Mouse (Mus musculus): ENCODE results near the gene Krt24. TPM values are rescaled to one million over a fixed set of nuclear protein-coding genes. Genes with fewer than 3 reads are reported as not detected.
"Not testable (repeated sequence)": the region's sequence is repeated elsewhere in the genome, so short reads cannot be mapped to it uniquely, and the experiment has no call there.

Gene Krt24
- polyA plus RNA-seq, 1 experiment from 2014 or later, result not detected

DNA sequence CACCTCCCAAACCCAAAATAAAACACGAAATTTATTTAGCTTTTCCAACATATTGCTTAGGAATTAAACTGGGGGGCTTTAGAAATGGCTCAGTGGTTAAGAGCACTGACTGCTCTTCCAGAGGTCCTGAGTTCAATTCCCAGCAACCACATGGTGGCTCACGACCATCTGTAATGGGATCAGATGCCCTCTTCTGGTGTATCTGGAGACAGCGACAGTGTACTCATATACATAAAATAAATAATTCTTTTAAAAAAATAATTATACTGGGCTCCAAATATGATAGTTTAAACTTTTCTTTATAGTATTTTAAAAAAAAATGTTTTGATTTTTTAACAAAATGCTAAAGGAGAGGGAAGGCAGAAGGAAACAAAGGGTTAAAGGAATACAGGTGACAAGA, 40.5 kb downstream of the Krt24 start:
- not testable (repeated sequence) for H3K36me3 ChIP-seq (replicated peaks; ENCODE audit: control insufficient read depth, insufficient read depth); H3K9me3 ChIP-seq (ENCODE audit: control insufficient read depth, low read length); H3K27ac ChIP-seq; DNase-seq (ENCODE audit: low spot score); H3K4me1 ChIP-seq (replicated peaks; ENCODE audit: control insufficient read depth, insufficient read depth, low read length); H3K9ac ChIP-seq; H3K27me3 ChIP-seq (ENCODE audit: control insufficient read depth, insufficient read depth, low read length); ATAC-seq (ENCODE audit: low FRiP score)
- WGBS, result 38% methylated on average over 3 of the region's 3 CpGs
- H3K4me2 ChIP-seq (replicated peaks), result peak overlapping the region; percentile 57
- peak overlapping the region; percentile 31; the same call in 1 of the 2 replicates for H3K4me3 ChIP-seq (replicated peaks; ENCODE audit: low read length)

DNA sequence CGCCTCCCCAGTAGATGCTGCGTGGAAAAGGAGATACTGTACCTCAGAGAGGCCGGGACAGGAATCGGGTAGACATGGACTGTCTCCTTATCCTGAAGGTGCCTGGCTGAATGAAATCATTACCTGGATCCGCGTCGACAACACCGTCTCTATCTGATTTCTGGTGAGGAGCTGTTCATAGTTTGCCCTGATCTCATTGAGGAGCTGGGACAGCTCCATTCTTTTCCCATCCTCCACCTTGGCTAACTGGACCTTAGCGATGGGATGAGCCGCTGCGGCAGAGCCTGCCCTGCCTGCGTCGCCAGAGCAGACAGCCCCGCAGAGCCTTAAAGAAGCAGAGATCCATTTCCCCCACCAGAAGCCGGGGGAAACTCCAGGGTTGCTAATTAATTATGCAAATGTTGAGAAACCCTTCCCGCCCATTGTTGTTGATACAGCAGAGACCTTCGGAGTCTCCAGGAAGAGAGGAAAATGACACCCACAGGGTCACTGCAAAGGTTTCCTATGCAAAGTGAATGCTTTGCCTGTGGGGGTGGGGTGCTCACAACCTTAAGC, 41.2 kb downstream of the Krt24 start, which contains the start of gene Krt222:
Krt222 (minus strand) TSS at position 266 of the 555 bp plus-strand sequence.
- H3K4me2 ChIP-seq (replicated peaks), result peak within 1 kb of the TSS; percentile 57
- H3K9me3 ChIP-seq (ENCODE audit: control insufficient read depth, low read length), result no peaks in the 10 kb centered on the region
- ATAC-seq (ENCODE audit: low FRiP score) (no peak), DNase-seq (ENCODE audit: low spot score) (peak; percentile 43)
- peak within 1 kb of the TSS; percentile 66 for H3K27ac ChIP-seq
- no peaks in the 10 kb centered on the region for H3K4me1 ChIP-seq (replicated peaks; ENCODE audit: control insufficient read depth, insufficient read depth, low read length)
- H3K27me3 ChIP-seq (ENCODE audit: control insufficient read depth, insufficient read depth, low read length), result no peaks in the 10 kb centered on the region
- H3K36me3 ChIP-seq (replicated peaks; ENCODE audit: control insufficient read depth, insufficient read depth), result no peaks in the 10 kb centered on the region
- 6% methylated on average over 17 of the region's 17 CpGs for WGBS
- peak within 1 kb of the TSS; percentile 53 for H3K9ac ChIP-seq
- peak within 1 kb of the TSS; percentile 31 for H3K4me3 ChIP-seq (replicated peaks; ENCODE audit: low read length)

DNA sequence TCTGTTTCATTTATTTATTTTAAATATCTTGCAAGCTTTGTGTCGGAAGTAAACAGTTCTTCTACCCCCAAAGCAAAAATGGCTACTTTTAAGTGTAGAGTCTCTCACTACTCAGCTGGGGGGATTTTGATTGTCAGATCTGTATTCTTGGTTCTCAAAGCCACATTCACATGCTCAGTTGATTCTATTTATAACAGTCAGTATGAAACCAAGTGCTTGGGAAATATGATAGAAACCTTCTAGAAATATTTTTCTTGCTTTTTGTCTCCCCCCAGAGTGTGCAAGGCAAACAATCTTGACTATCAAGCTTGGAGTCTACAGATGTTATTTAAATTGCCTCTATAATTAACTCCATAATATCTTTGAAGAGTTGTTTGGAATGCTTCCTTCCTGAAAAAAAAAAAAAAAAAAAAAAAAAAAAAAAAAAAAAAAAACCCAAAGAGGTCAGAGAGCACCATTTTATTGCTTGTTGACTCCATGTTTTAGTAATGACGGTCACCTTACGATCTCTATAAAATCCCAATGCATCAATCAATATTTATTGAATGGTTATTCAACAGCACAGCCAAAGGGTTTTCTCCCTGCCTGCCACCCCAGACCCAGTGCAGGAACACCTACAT, 41.8 kb downstream of the Krt24 start:
- no peaks in the 10 kb centered on the region for H3K27me3 ChIP-seq (ENCODE audit: control insufficient read depth, insufficient read depth, low read length)
- H3K9ac ChIP-seq, result peak overlapping the region; percentile 53
- WGBS, result 58% methylated on average over 3 of the region's 3 CpGs
- H3K4me3 ChIP-seq (replicated peaks; ENCODE audit: low read length), result peak overlapping the region; percentile 31
- DNase-seq (ENCODE audit: low spot score) (no peak), ATAC-seq (ENCODE audit: low FRiP score) (no peak)
- no peaks in the 10 kb centered on the region for H3K9me3 ChIP-seq (ENCODE audit: control insufficient read depth, low read length)
- peak overlapping the region; percentile 66 for H3K27ac ChIP-seq
- no peaks in the 10 kb centered on the region for H3K4me1 ChIP-seq (replicated peaks; ENCODE audit: control insufficient read depth, insufficient read depth, low read length)
- no peaks in the 10 kb centered on the region for H3K36me3 ChIP-seq (replicated peaks; ENCODE audit: control insufficient read depth, insufficient read depth)
- H3K4me2 ChIP-seq (replicated peaks), result peak overlapping the region; percentile 57

DNA sequence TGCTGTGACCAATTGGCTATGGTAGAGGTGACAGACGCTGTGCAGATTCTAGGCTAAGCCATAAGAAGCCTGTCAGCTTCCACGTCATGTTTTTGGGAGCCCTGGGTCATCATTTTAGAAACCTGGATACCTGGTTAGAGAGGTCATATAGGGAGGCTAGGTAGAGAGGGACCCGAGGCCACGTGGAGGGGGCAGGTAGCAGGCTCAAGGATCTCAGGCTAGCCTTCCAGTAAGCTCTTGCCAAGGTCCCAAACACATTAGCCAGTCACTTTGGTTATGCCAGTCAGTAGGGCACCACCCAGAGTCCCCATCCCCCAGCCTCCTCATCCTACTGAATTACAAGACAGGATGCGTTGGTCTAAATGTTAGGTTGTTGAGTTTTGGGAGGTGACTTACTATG, 43.0 kb downstream of the Krt24 start:
- no peak for DNase-seq (ENCODE audit: low spot score)
- no peak overlapping the region for H3K27ac ChIP-seq
- ATAC-seq (ENCODE audit: low FRiP score), result no peak
- no peak overlapping the region for H3K4me3 ChIP-seq (replicated peaks; ENCODE audit: low read length)
- H3K9me3 ChIP-seq (ENCODE audit: control insufficient read depth, low read length), result no peaks in the 10 kb centered on the region
- no peak overlapping the region for H3K9ac ChIP-seq
- no peak overlapping the region for H3K4me2 ChIP-seq (replicated peaks)
- H3K36me3 ChIP-seq (replicated peaks; ENCODE audit: control insufficient read depth, insufficient read depth), result no peaks in the 10 kb centered on the region
- H3K27me3 ChIP-seq (ENCODE audit: control insufficient read depth, insufficient read depth, low read length), result no peaks in the 10 kb centered on the region
- WGBS, result 76% methylated on average over 5 of the region's 5 CpGs
- no peaks in the 10 kb centered on the region for H3K4me1 ChIP-seq (replicated peaks; ENCODE audit: control insufficient read depth, insufficient read depth, low read length)

DNA sequence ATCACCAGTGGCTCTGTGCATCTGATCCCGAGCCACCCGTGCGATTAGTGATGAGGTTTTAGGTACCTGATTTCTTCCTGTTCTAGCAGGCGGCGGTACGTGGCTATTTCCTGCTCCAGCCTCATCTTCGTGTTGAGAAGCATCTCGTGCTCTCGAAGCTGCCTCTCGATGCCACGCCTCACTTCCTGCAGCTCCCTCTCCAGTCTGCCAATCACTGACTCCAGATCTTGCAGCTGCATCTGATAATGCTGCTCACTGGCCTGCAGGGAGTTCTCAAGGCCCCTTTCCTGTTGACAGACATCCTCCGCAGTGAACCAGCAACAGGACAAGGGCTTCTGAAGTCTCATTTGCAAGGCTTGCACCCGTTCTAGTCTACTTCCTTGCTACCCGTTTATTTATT, 46.6 kb downstream of the Krt24 start:
- DNase-seq (ENCODE audit: low spot score) (no peak), ATAC-seq (ENCODE audit: low FRiP score) (no peak)
- no peaks in the 10 kb centered on the region for H3K4me1 ChIP-seq (replicated peaks; ENCODE audit: control insufficient read depth, insufficient read depth, low read length)
- H3K4me2 ChIP-seq (replicated peaks), result no peak overlapping the region
- no peaks in the 10 kb centered on the region for H3K9me3 ChIP-seq (ENCODE audit: control insufficient read depth, low read length)
- H3K36me3 ChIP-seq (replicated peaks; ENCODE audit: control insufficient read depth, insufficient read depth), result no peaks in the 10 kb centered on the region; the same call in 1 of the 2 replicates
- no peak overlapping the region for H3K4me3 ChIP-seq (replicated peaks; ENCODE audit: low read length)
- no peaks in the 10 kb centered on the region for H3K27me3 ChIP-seq (ENCODE audit: control insufficient read depth, insufficient read depth, low read length)
- no peak overlapping the region for H3K9ac ChIP-seq
- no peak overlapping the region for H3K27ac ChIP-seq
- 67% methylated on average over 14 of the region's 14 CpGs for WGBS

DNA sequence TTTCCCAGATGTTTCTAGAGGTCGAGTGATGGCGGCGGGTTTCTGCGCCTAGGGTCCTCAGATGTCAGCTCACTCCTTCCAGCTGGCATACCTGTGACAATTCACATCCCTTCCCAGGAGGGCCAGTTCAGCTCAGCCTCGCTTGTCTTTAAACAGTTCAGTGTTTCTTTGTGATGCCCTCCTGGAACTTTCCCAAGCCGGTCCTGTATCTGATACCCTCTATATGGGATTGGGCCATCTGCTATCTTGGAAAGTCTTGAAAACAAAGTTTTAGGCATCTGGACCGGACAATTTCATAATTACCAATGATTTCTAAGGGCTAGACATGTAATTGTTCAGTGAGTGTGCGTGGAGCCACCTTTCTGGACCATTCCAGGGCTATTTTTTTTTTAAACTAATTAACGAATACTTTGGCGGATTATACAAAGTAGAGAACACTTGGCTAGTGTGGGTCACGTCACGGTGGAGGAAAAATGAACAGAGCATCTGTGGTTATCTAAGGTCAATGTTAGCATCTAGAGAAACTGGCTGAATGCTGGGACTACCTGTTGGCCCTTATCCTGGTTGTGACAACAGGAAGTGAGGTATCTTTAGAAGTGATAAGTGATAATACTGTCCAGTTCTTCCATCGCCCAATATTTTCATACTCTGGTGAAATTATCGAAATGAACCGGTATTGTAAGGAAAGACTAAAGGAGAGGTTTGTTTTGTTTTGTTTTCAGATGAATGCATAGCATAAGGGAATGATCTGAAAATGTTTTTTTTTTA, 53.8 kb downstream of the Krt24 start:
- DNase-seq (ENCODE audit: low spot score), result peak; percentile 60
- peak overlapping the region; percentile 65 for H3K4me2 ChIP-seq (replicated peaks)
- peaks cover 18% of the 10 kb centered on the region for H3K36me3 ChIP-seq (replicated peaks; ENCODE audit: control insufficient read depth, insufficient read depth)
- H3K4me3 ChIP-seq (replicated peaks; ENCODE audit: low read length), result peak overlapping the region; percentile 85
- no peaks in the 10 kb centered on the region for H3K9me3 ChIP-seq (ENCODE audit: control insufficient read depth, low read length)
- H3K9ac ChIP-seq, result peak overlapping the region; percentile 97
- 0 out of 2 replicates have a peak, but pooled peaks have one; percentile 38 for ATAC-seq (ENCODE audit: low FRiP score)
- H3K27me3 ChIP-seq (ENCODE audit: control insufficient read depth, insufficient read depth, low read length), result no peaks in the 10 kb centered on the region
- 27% methylated on average over 15 of the region's 15 CpGs for WGBS
- peak overlapping the region; percentile 98 for H3K27ac ChIP-seq
- peaks cover 29% of the 10 kb centered on the region for H3K4me1 ChIP-seq (replicated peaks; ENCODE audit: control insufficient read depth, insufficient read depth, low read length)

DNA sequence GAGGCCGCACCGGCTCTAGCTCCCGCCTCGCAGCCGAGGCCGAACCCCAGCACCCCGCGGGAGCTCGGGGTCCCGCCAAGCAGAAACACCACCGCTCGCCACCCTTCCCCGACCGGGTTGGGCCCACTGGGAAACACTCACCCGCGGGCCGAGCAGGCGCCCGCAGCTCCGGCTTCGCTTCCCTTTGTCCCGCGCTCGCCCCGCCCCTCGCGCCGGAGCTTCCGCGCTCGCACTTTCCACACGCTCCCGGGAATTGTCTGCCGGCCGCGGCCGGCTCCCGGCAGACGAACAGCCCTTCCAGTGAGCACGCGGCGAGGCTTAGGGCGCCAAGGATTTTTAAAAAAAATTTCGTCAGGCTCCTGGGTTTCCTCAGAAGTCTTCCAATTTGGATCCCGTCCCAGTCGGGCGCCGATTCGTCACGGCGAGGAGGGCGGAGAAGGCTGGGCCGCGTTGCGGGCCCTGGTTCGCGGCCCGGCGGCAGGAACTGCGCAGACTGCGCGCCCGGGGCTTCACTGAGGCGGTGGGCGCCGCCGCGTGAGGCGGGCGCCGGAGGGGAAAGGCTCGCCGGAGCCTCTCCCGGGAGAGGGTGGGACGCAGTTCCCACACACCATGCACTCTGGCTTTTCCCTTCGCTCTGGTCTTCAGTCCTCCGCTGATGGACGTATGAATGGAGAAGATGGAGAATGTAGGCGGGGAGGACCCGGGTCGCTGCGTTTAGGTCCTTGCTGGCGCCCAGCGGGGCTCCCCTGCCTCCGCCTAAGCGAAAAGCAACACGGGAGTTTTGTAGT, 54.6 kb downstream of the Krt24 start, which contains the start of gene Smarce1:
Smarce1 (minus strand) TSS at position 757 of the 788 bp plus-strand sequence.
- peaks cover 29% of the 10 kb centered on the region for H3K4me1 ChIP-seq (replicated peaks; ENCODE audit: control insufficient read depth, insufficient read depth, low read length)
- no peaks in the 10 kb centered on the region for H3K9me3 ChIP-seq (ENCODE audit: control insufficient read depth, low read length)
- peak; percentile 79 for DNase-seq (ENCODE audit: low spot score)
- peak within 1 kb of the TSS; percentile 85 for H3K4me3 ChIP-seq (replicated peaks; ENCODE audit: low read length)
- H3K9ac ChIP-seq, result peak within 1 kb of the TSS; percentile 97
- peak; percentile 91 for ATAC-seq (ENCODE audit: low FRiP score)
- H3K27me3 ChIP-seq (ENCODE audit: control insufficient read depth, insufficient read depth, low read length), result no peaks in the 10 kb centered on the region
- H3K36me3 ChIP-seq (replicated peaks; ENCODE audit: control insufficient read depth, insufficient read depth), result peaks cover 26% of the 10 kb centered on the region
- under 1% methylated on average over 85 of the region's 87 CpGs for WGBS
- peak within 1 kb of the TSS; percentile 65 for H3K4me2 ChIP-seq (replicated peaks)
- peak within 1 kb of the TSS; percentile 98 for H3K27ac ChIP-seq

Measured in hindbrain, embryonic 14.5 days (tissue).